8 mouse cellular contexts compared by ENCODE assay signal in genomic region chr1:21960421-21961250, GRCm38 (mm10). TPM values are rescaled to one million over a fixed set of nuclear protein-coding genes. Genes with fewer than 3 reads are reported as not detected.
DNase-seq lines count a peak whose midpoint lies in the region; ATAC-seq and TF ChIP-seq lines count a peak whose summit lies in the region.

No protein-coding gene starts in this region.

- DNase-seq in adrenal gland, adult (ENCODE audit: inconsistent age in 2 of 2, low spot score in 1 of 2), result peak; percentile 9 to 45
- no peak for DNase-seq in adrenal gland, adult 8-10 months
- peak; percentile 52 to 71 for DNase-seq in left cerebral cortex, postnatal 25 days (ENCODE audit: low spot score in 2 of 2)
- peak; percentile 67 to 68 for DNase-seq in spleen, adult 2 months (ENCODE audit: low read depth in 1 of 2, low spot score in 2 of 2)

- no peaks in the 10 kb centered on the region for H3K4me1 ChIP-seq in ES-Bruce4 (ENCODE audit: control insufficient read depth, insufficient read depth, low read length)
- H3K4me1 ChIP-seq in forebrain, embryonic 12.5 days, result peaks cover 13% of the 10 kb centered on the region
- peaks cover 8% of the 10 kb centered on the region for H3K4me1 ChIP-seq in spleen, adult 2 months (ENCODE audit: control insufficient read depth, insufficient read depth, insufficient read length)

- H3K9me3 ChIP-seq in ES-Bruce4 (replicated peaks; ENCODE audit: control insufficient read depth, insufficient read depth, low read length, poor library complexity, severe bottlenecking), result no peaks in the 10 kb centered on the region
- no peaks in the 10 kb centered on the region for H3K9me3 ChIP-seq in forebrain, embryonic 12.5 days

- WGBS in forebrain, embryonic 12.5 days, result under 1% methylated on average over 47 of the region's 48 CpGs
- WGBS in spleen, adult 2 months, result 1% methylated on average over 47 of the region's 48 CpGs

- H3K27ac ChIP-seq in ES-Bruce4 (ENCODE audit: insufficient read depth, low read length), result no peak overlapping the region
- no peak overlapping the region for H3K27ac ChIP-seq in forebrain, embryonic 12.5 days
- H3K27ac ChIP-seq in spleen, adult 2 months (ENCODE audit: insufficient read depth, low read length), result peak overlapping the region; percentile 87

- ATAC-seq in forebrain, embryonic 12.5 days (ENCODE audit: low FRiP score), result peak; percentile 15; the same call in 1 of the 2 replicates
- ATAC-seq in hematopoietic stem cell, adult 5-6 weeks (replicated peaks in 1 of 2; ENCODE audit: insufficient read depth in 1 of 2, low FRiP score in 2 of 2, low TSS enrichment in 1 of 2, low read depth in 1 of 2, poor library complexity in 2 of 2, severe bottlenecking in 2 of 2), result peak; percentile 47 to 56
- 0 out of 2 replicates have a peak, but pooled peaks have one; percentile 23 for ATAC-seq in megakaryocyte-erythroid progenitor cell, adult 5-6 weeks (replicated peaks; ENCODE audit: low FRiP score, low TSS enrichment, poor library complexity, severe bottlenecking)

- peaks cover 11% of the 10 kb centered on the region for H3K27me3 ChIP-seq in ES-Bruce4 (ENCODE audit: control insufficient read depth, insufficient read depth, low read length, poor library complexity, severe bottlenecking)
- H3K27me3 ChIP-seq in forebrain, embryonic 12.5 days, result peaks cover 38% of the 10 kb centered on the region
- no peaks in the 10 kb centered on the region; the same call in 1 of the 2 replicates for H3K27me3 ChIP-seq in spleen, adult 2 months (ENCODE audit: control insufficient read depth, insufficient read depth, low read length)

- H3K4me3 ChIP-seq in ES-Bruce4 (ENCODE audit: low read depth, low read length), result peak overlapping the region; percentile 93
- H3K4me3 ChIP-seq in forebrain, embryonic 12.5 days (replicated peaks), result peak overlapping the region; percentile 66
- peak overlapping the region; percentile 67 for H3K4me3 ChIP-seq in spleen, adult 2 months (ENCODE audit: extremely low read depth, insufficient read depth, insufficient read length)

- no peak for TF ChIP-seq CTCF in ES-Bruce4 (IDR thresholded peaks at IDR 0.05; ENCODE audit: low read depth, low read length)
- no peak for TF ChIP-seq CTCF in spleen, adult 2 months (IDR thresholded peaks at IDR 0.05; ENCODE audit: extremely low read depth, insufficient read depth, insufficient read length, insufficient replicate concordance)

- TF ChIP-seq POLR2A in ES-Bruce4 (IDR thresholded peaks at IDR 0.05; ENCODE audit: insufficient read depth, low read length), result no peak
- no peak for TF ChIP-seq POLR2A in spleen, adult 2 months (IDR thresholded peaks at IDR 0.05; ENCODE audit: low read depth, low read length)

- intact Hi-C loops in left cerebral cortex, postnatal 25 days (cut with DNase I), result loop anchor here (1.0 to 5.0 kb wide), 7 partner anchors 252 to 549 kb away; no protein-coding TSS in a partner anchor

- peak overlapping the region; percentile 87 for H3K9ac ChIP-seq in ES-Bruce4 (ENCODE audit: low read depth, poor library complexity, severe bottlenecking)
- H3K9ac ChIP-seq in forebrain, embryonic 12.5 days, result peak overlapping the region; percentile 73

- TF ChIP-seq EP300 in ES-Bruce4 (IDR thresholded peaks at IDR 0.05; ENCODE audit: insufficient read depth, low read depth, low read length), result no peak

- H3K4me2 ChIP-seq in forebrain, embryonic 12.5 days, result peak overlapping the region; percentile 97

- no peaks in the 10 kb centered on the region for H3K36me3 ChIP-seq in ES-Bruce4 (ENCODE audit: control insufficient read depth, insufficient read depth, low read length, poor library complexity, severe bottlenecking)
- no peaks in the 10 kb centered on the region for H3K36me3 ChIP-seq in forebrain, embryonic 12.5 days (replicated peaks)
- H3K36me3 ChIP-seq in spleen, adult 2 months (ENCODE audit: control insufficient read depth, insufficient read depth, low read length), result no peaks in the 10 kb centered on the region

RNA-seq across cellular contexts. Expression of gene Kcnq5, which starts 1.1 kb away (rescaled TPM):
- total RNA-seq in adrenal gland, adult 8-10 months (2022), result 1 to 10 TPM; 1.3 to 1.8 (median 1.6) TPM
- polyA plus RNA-seq in ES-Bruce4 (2011; ENCODE audit: insufficient read depth, insufficient read length, low read depth, missing spikeins), result 0.67 and 0.87 TPM in 2 replicates
- polyA plus RNA-seq in forebrain, embryonic 12.5 days (2016; fragmentation: Nextera tagmentation; extraction: Ambion mirVana), result 0.36 and 0.88 TPM in 2 replicates
- total RNA-seq in hematopoietic stem cell, adult 5-6 weeks (2017), result 6.6 and 8.6 TPM in 2 replicates
- total RNA-seq in left cerebral cortex, postnatal 25 days (2021), result 10 to 100 TPM; 75.8 to 84.5 TPM
- total RNA-seq in megakaryocyte-erythroid progenitor cell, adult 5-6 weeks (2014; fragmentation: Nextera tagmentation), result 0.77 and 2.6 TPM in 2 replicates
- 1.8 and 2.2 TPM in 2 replicates for total RNA-seq in megakaryocyte-erythroid progenitor cell, adult 5-6 weeks (2017)
- 0.68 and 0.69 TPM in 2 replicates for polyA plus RNA-seq in spleen, adult 2 months (2012; rRNA removed)
